Mouse (Mus musculus): ENCODE results near the gene Arhgef1. TPM values are rescaled to one million over a fixed set of nuclear protein-coding genes. Genes with fewer than 3 reads are reported as not detected.

Arhgef1 gene
- total RNA-seq, 1 experiment from 2014 or later: 54.1 TPM

GRCm38 (mm10) chr7:24974893-24975595 lies 72.3 kb downstream of the Arhgef1 start:
- ATAC-seq (replicated peaks; ENCODE audit: low read depth, poor library complexity, severe bottlenecking): peak; percentile 23; the same call in 1 of the 2 replicates

Other genes with a start within 250 kb of the Arhgef1 start
- not detected in 2 replicates for gene Tex101, start 226.2 kb upstream of the Arhgef1 start, total RNA-seq (2017)
- not detected in 2 replicates for gene BC049730, start 193.7 kb upstream of the Arhgef1 start, total RNA-seq (2017)
- gene Gm4763, start 176.0 kb upstream of the Arhgef1 start, total RNA-seq (2017): not detected in 2 replicates
- 5.7 and 9.7 TPM in 2 replicates for gene Cd177, start 142.6 kb upstream of the Arhgef1 start, total RNA-seq (2017)
- gene Ceacam10, start 125.7 kb upstream of the Arhgef1 start, total RNA-seq (2017): 1.2 TPM in 1 of 2 replicates, not detected in the other
- gene Gm9844, start 40.7 kb upstream of the Arhgef1 start, total RNA-seq (2017): 34.7 and 43.7 TPM in 2 replicates
- gene Lypd4, start 33.0 kb upstream of the Arhgef1 start, total RNA-seq (2017): not detected in 2 replicates
- gene Dmrtc2, start 32.9 kb upstream of the Arhgef1 start, total RNA-seq (2017): not detected in 2 replicates
- 1,538 and 1,683 TPM in 2 replicates for gene Rps19, start 18.5 kb upstream of the Arhgef1 start, total RNA-seq (2017)
- not detected in 2 replicates for gene Cd79a, start 5.5 kb upstream of the Arhgef1 start, total RNA-seq (2017)
- not detected in 2 replicates for gene Gm4881, start 41.6 kb downstream of the Arhgef1 start, total RNA-seq (2017)
- 78.3 and 82.6 TPM in 2 replicates for gene Rabac1, start 69.8 kb downstream of the Arhgef1 start, total RNA-seq (2017)
- gene Atp1a3, start 103.0 kb downstream of the Arhgef1 start, total RNA-seq (2017): 17.1 and 23.8 TPM in 2 replicates
- 10.4 and 11.5 TPM in 2 replicates for gene Grik5, start 169.4 kb downstream of the Arhgef1 start, total RNA-seq (2017)
- gene Zfp574, start 169.7 kb downstream of the Arhgef1 start, total RNA-seq (2017): 4.8 and 8.4 TPM in 2 replicates

Data from common myeloid progenitor, adult 5-6 weeks (primary cell).